Mouse (Mus musculus): Measurements from ENCODE around the gene Serinc5.

The Serinc5 gene

DNA sequence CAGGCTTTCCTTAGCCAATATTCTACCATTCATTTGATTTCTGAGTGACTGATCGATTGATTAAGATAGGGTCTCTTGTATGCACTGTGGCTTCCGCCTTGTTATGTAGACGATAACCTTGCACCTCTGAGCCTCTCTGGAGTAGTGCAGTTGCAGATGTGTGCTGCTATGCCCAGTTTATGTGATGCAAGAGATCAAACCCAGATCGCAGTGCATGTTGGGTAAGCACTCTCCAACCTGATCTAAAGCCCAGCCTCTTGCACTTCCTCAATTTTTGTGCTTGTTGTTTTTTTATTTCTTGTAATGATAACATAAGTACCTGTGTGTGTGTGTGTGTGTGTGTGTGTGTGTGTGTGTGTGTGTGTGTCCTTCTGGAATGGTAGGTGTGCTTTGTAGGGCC lies 132.0 kb downstream of the Serinc5 start:
- no peak for DNase-seq (ENCODE audit: low read depth, low spot score)

DNA sequence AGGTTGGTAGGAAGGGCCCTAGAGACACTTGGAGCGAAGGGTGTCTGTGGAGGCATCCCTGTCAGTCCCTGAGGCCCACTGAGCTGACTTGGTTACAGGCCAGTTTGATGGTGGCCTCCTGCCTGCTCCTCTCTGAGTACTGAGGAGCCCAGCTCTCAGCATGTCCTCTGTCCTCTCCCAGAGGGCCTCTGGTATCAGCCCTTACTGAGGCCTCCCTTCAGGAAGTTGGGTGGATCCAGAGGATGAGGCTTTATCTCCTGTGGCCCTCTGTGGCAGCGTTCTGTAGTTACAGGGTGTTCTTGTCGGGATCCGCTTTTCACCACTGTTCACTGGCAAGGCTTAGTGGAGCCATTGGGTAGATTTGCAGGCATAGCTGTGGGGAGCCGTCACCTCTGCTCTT lies 132.4 kb downstream of the Serinc5 start:
- no peak for DNase-seq (ENCODE audit: low read depth, low spot score)

DNA sequence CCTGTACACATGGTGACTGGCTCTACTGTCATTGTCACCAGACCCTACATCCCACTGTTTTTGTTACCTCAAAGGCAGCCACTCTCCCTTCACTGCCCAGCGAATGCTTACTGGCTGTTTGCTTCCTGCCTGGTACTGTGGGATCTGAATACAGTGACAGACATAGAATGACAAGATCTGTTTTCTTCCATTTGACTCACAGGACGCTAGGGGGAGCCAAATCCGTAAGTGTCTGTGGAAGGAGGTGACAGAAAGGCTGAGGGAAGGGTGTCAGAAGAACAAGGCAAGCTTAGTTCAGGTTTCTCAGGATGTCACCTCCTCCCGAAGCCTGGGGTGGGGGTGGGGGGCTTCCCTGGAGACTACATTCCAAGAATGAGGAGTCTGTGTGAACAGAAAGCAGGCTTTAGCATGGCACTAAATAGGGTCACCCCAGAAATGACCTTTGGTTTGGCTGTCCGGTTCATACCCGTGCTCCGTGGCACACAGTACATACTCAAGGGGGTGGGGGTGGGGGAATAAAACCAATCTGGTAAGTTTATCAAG lies 140.2 kb downstream of the Serinc5 start:
- peak; percentile 40 for DNase-seq (ENCODE audit: low read depth, low spot score)

DNA sequence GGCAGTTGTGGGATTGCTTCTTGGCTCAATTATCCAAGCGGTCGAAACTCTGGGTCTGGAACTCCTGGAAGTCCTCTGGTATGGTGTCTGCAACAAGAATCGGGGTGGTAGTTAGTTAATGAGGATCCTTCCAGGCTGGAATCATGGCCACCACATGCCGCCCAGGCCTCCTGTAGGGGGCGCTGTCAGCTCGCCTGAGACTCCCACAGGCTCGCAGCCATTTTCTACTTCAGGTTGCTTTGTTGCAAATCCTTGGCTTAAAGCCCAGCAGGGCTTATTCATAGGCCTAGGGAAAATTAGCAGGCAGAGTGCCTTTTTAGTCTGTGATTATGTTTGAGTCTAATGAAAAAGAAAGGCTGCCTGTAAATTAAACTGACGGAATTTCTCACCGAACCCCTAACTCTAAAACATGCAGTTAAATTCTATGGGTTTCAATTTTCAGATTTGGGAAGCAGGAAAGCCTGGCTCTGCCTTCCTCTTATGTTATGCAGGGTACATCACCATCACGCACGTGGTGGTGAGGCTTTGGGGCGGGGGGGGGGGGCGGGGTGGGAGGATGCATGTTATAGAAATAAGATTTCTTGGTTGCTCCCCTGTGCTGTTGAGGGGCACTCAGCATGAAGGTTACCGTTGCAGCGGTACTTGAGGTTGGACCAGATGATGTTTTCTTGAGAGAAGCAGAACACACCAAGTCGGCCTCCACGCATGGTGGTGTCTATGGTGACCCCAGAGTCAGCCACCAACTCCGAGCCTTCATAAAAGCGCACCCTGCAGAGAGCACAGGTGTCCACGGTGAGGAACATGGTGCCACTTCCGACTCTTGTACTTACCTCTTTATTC lies 141.1 kb downstream of the Serinc5 start:
- peak; percentile 34 for DNase-seq (ENCODE audit: low read depth, low spot score)

GRCm38 (mm10) chr13:92753676-92754075 lies 142.8 kb downstream of the Serinc5 start:
- no peak for DNase-seq (ENCODE audit: low read depth, low spot score)

DNA sequence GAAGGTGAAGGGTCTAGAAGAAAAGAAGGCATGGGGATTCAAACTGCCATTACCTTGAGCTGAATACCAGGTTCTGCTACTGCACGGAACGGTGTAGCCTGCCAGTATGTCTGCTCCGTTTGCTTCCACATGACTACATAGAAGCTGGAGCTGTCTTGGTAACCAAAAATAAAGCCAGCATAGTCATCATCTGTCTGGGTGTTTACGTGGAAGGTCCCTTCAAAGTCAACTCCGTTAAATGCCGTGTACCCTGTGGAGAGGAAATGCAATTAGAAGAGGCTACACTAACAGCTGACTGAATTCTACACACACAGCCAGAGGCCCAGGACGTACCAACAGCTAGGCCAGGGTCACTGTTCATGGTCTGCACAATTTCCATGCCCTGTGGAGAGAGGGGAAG lies 144.1 kb downstream of the Serinc5 start:
- DNase-seq (ENCODE audit: low read depth, low spot score): no peak

DNA sequence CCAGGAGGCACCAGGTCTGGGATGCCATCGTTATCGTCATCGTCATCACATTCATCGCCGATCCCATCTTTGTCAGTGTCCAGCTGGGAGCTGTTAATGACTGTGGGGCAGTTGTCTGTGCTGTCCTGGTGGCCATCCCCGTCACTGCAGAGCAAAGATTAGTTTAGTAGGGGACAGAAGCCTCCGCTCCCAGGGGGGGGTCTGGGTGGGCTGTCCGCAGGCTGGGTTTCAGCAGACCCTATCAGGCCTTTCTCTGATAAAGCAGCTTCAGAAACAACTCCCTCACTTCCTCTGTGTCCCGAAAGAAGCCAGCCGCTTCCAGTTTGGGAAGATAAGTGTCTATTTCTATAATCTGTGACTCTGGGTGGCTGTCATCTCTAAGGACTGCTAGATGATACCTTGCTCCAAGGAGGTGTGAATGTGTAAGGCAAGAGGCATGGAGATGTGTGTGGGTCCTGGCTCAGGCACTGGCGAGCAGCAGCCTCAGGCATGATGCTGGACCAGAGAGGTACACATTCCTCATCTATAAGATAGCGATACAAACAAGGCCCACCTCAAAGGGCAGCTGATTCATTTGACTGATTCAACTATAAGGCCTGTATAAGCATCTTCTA lies 147.2 kb downstream of the Serinc5 start:
- no peak for DNase-seq (ENCODE audit: low read depth, low spot score)

DNA sequence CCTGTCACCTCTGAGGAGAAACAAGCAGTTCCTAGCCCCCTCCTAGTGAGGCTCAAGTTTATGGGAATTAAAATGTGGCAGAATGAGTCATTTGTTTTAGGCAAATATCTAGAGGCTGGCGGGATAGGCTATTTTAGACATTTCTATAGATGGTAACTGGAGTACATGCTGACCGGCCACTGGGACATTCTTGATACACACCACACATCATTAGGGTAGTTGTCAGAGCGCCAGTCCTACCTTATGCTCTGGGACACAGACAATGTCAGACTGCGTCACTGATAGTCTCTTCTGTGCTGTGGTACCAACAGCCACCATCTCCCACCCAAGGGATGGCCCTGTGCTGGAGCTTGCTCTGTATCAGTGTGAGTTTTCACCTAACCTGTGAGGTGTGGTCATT lies 148.2 kb downstream of the Serinc5 start:
- DNase-seq (ENCODE audit: low read depth, low spot score): no peak

DNA sequence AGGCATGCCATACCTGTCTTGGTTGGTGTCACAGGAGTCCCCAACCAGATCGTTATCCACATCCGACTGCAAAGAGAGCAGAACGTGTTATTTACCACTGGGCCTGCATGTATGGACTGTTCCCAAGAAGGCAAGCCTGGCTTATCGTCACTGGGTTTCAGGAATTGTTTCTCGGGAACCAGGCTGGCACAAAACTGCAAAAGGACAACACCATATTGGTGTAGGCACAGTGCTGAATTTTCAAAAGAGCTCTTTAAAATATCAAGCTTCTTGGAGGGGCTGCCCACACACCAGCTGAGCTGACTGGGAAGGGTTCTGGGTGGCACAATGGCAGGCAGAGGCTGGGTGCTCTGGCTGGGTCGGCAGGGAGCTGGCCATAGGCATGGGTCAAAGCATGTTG lies 149.6 kb downstream of the Serinc5 start:
- no peak for DNase-seq (ENCODE audit: low read depth, low spot score)

All from WW6 (cell line).